ENCODE assay signal across 23 mouse cellular contexts in genomic region chr4:81823566-81823965, GRCm38 (mm10).
DNase-seq lines count a peak whose midpoint lies in the region; ATAC-seq and TF ChIP-seq lines count a peak whose summit lies in the region.
"Had no signal": no experiment of that assay in that cellular context is flagged by ENCODE, and none has a peak within 500 bp of the region (broad histone marks: within the 10 kb centered on the region; RNA-seq: fewer than 3 reads in every experiment).

No protein-coding gene starts in this region.

- TF ChIP-seq CTCF in intestine, postnatal 0 days (IDR thresholded peaks at IDR 0.05; ENCODE audit: low read depth) = no peak

- H3K36me3 ChIP-seq in intestine, embryonic 14.5 days (ENCODE audit: control insufficient read depth, insufficient read depth, low read length) = no peaks in the 10 kb centered on the region
- H3K36me3 ChIP-seq in intestine, postnatal 0 days (ENCODE audit: control insufficient read depth, insufficient read depth) = no peaks in the 10 kb centered on the region
- H3K36me3 ChIP-seq in midbrain, embryonic 14.5 days (ENCODE audit: control insufficient read depth, insufficient read depth, low read length) = no peaks in the 10 kb centered on the region
- H3K36me3 ChIP-seq: forebrain, embryonic 10.5 days; liver, embryonic 13.5 days; midbrain, embryonic 10.5 days had no signal

- 0 out of 2 replicates have a peak, but pooled peaks cover 3% of the 10 kb centered on the region for H3K4me1 ChIP-seq in intestine, embryonic 14.5 days (replicated peaks; ENCODE audit: control insufficient read depth, insufficient read depth, low read length)
- no peaks in the 10 kb centered on the region for H3K4me1 ChIP-seq in intestine, postnatal 0 days (replicated peaks; ENCODE audit: control insufficient read depth, insufficient read depth, low read length)
- H3K4me1 ChIP-seq in midbrain, embryonic 14.5 days (ENCODE audit: control insufficient read depth, insufficient read depth, low read length) = no peaks in the 10 kb centered on the region
- H3K4me1 ChIP-seq: liver, embryonic 13.5 days; midbrain, embryonic 10.5 days had no signal

- no peak for ATAC-seq in intestine, embryonic 14.5 days (replicated peaks; ENCODE audit: low FRiP score, low TSS enrichment, low read depth)
- no peak for ATAC-seq in intestine, postnatal 0 days
- ATAC-seq in midbrain, embryonic 14.5 days (ENCODE audit: low FRiP score, low TSS enrichment) = no peak
- ATAC-seq: Patski had no signal

- peak; percentile 12 for DNase-seq in embryo, embryonic 10.5 days (ENCODE audit: low spot score)
- no peak for DNase-seq in embryo, embryonic 10 days (ENCODE audit: low spot score)
- no peak for DNase-seq in intestine, embryonic 14.5 days (ENCODE audit: low spot score)
- DNase-seq in forelimb bud, embryonic 11.5 days (ENCODE audit: low read depth, low spot score) = peak; percentile 17
- peak; percentile 9 for DNase-seq in yolk sac, embryonic 10.5 days (ENCODE audit: low spot score)
- no peak for DNase-seq in midbrain, embryonic 14.5 days
- DNase-seq in gastrocnemius, postnatal 10 days = no peak
- DNase-seq: adrenal gland, postnatal 14 days; cerebellum, adult 11 months; cerebellum, postnatal 10 days; gastrocnemius, postnatal 14 days; heart, adult 2 months; heart, postnatal 10 days; kidney, adult 11 months; liver, embryonic 13.5 days; lung, embryonic 14.5 days; lung, postnatal 4 days had no signal

- H3K27me3 ChIP-seq in intestine, embryonic 14.5 days (replicated peaks; ENCODE audit: control insufficient read depth, insufficient read depth, low read length) = no peaks in the 10 kb centered on the region
- H3K27me3 ChIP-seq in intestine, postnatal 0 days (replicated peaks; ENCODE audit: control insufficient read depth, insufficient read depth, low read length) = no peaks in the 10 kb centered on the region
- no peaks in the 10 kb centered on the region for H3K27me3 ChIP-seq in midbrain, embryonic 14.5 days (ENCODE audit: control insufficient read depth, insufficient read depth, low read length)
- H3K27me3 ChIP-seq: liver, embryonic 13.5 days; Patski had no signal

- WGBS in intestine, embryonic 14.5 days = 22% methylated on average over 3 of the region's 3 CpGs
- 39% methylated on average over 3 of the region's 3 CpGs for WGBS in intestine, postnatal 0 days
- WGBS in midbrain, embryonic 14.5 days = 81% methylated on average over 3 of the region's 3 CpGs

- no peaks in the 10 kb centered on the region for H3K9me3 ChIP-seq in intestine, embryonic 14.5 days (ENCODE audit: control insufficient read depth, low read length)
- no peaks in the 10 kb centered on the region for H3K9me3 ChIP-seq in intestine, postnatal 0 days (ENCODE audit: control insufficient read depth)
- H3K9me3 ChIP-seq in midbrain, embryonic 14.5 days (ENCODE audit: control insufficient read depth, low read length) = no peaks in the 10 kb centered on the region
- H3K9me3 ChIP-seq: forebrain, embryonic 10.5 days; liver, embryonic 13.5 days; midbrain, embryonic 10.5 days had no signal

- H3K4me2 ChIP-seq in intestine, embryonic 14.5 days (ENCODE audit: low read length) = no peak overlapping the region
- H3K4me2 ChIP-seq in intestine, postnatal 0 days (replicated peaks; ENCODE audit: low read depth) = no peak overlapping the region
- no peak overlapping the region for H3K4me2 ChIP-seq in midbrain, embryonic 14.5 days (ENCODE audit: low read length)
- H3K4me2 ChIP-seq: hindbrain, embryonic 14.5 days; liver, embryonic 13.5 days; lung, embryonic 14.5 days had no signal

- H3K9ac ChIP-seq in intestine, embryonic 14.5 days (ENCODE audit: low read length) = no peak overlapping the region
- no peak overlapping the region for H3K9ac ChIP-seq in intestine, postnatal 0 days (ENCODE audit: low read depth, low read length)
- no peak overlapping the region for H3K9ac ChIP-seq in midbrain, embryonic 14.5 days (replicated peaks; ENCODE audit: low read length)
- H3K9ac ChIP-seq: hindbrain, embryonic 14.5 days; liver, embryonic 13.5 days; lung, embryonic 14.5 days had no signal

- H3K4me3 ChIP-seq in intestine, embryonic 14.5 days (ENCODE audit: low read depth, low read length) = no peak overlapping the region
- no peak overlapping the region for H3K4me3 ChIP-seq in intestine, postnatal 0 days (ENCODE audit: low read depth, low read length)
- no peak overlapping the region for H3K4me3 ChIP-seq in midbrain, embryonic 14.5 days (replicated peaks; ENCODE audit: low read depth, low read length)
- H3K4me3 ChIP-seq: forebrain, embryonic 10.5 days; heart, adult 2 months; liver, embryonic 13.5 days; midbrain, embryonic 10.5 days had no signal

- peak overlapping the region; percentile 70 for H3K27ac ChIP-seq in intestine, embryonic 14.5 days (ENCODE audit: low read depth)
- H3K27ac ChIP-seq in intestine, postnatal 0 days (ENCODE audit: low read depth, low read length) = no peak overlapping the region
- H3K27ac ChIP-seq in midbrain, embryonic 14.5 days (replicated peaks; ENCODE audit: low read depth, low read length) = no peak overlapping the region
- H3K27ac ChIP-seq: forebrain, embryonic 10.5 days; heart, adult 2 months; hindbrain, embryonic 14.5 days; liver, embryonic 13.5 days; midbrain, embryonic 10.5 days; stomach, postnatal 0 days had no signal

Comparison
In these comparisons a context has a peak if more than half of its experiments do, and no peak if none do; other contexts are left out.
1. DNase-seq: peak in embryo, embryonic 10.5 days (single experiment), forelimb bud, embryonic 11.5 days (single experiment) and yolk sac, embryonic 10.5 days (single experiment); none in embryo, embryonic 10 days (single experiment), intestine, embryonic 14.5 days (single experiment), midbrain, embryonic 14.5 days (single experiment) and gastrocnemius, postnatal 10 days (single experiment).